Mouse (Mus musculus): Measurements from ENCODE around the gene Rsg1. TPM values are rescaled to one million over a fixed set of nuclear protein-coding genes. Genes with fewer than 3 reads are reported as not detected.

Gene Rsg1
- total RNA-seq (2012; rRNA removed) (4.5 and 5.3 TPM in 2 replicates), total RNA-seq (2014; rRNA removed) (1.0 and 1.1 TPM in 2 replicates), polyA plus RNA-seq (2012; ENCODE audit: insufficient read length, low read depth) (2.8 and 3.2 TPM in 2 replicates)

GRCm38 (mm10) chr4:141213770-141214336 is at the start of gene Rsg1:
Gene Rsg1, plus strand, starts transcription at chr4:141213956.
- Histone ChIP-seq H3K4me1 (ENCODE audit: control insufficient read depth in 1 of 2, insufficient read depth in 2 of 2) (peaks cover 5 to 28% of the 10 kb centered on the region in 2 experiments; a peak in 3 of 4 replicates), H3K27ac (ENCODE audit: insufficient read depth, low read depth) (no peak within 1 kb of the TSS), H3K4me3 (replicated peaks in 1 of 3; ENCODE audit: low read depth in 2 of 3, low read length in 2 of 3, poor library complexity in 1 of 3) (peak within 1 kb of the TSS; percentile 59 to 85 (median 72)), H3K4me2 (ENCODE audit: insufficient read depth, low read depth, poor library complexity, severe bottlenecking) (peak within 1 kb of the TSS; percentile 90), H3K79me2 (replicated peaks; ENCODE audit: control insufficient read depth, extremely low read depth, insufficient read depth, poor library complexity, severe bottlenecking) (no peaks in the 10 kb centered on the region), H3K36me3 (replicated peaks in 1 of 2; ENCODE audit: control insufficient read depth in 1 of 2, insufficient read depth in 1 of 2, low read length in 1 of 2) (peaks cover 3 to 21% of the 10 kb centered on the region in 2 experiments), H3K9me3 (replicated peaks; ENCODE audit: low read length) (no peaks in the 10 kb centered on the region), H3K9ac (ENCODE audit: insufficient read depth, low read depth) (peak within 1 kb of the TSS; percentile 61), H3K27me3 (replicated peaks) (no peaks in the 10 kb centered on the region)
- TF ChIP-seq HCFC1 (IDR thresholded peaks at IDR 0.05; ENCODE audit: low read depth, low read length) (no peak; the same call in 1 of the 2 replicates), ZNF384 (IDR thresholded peaks at IDR 0.05; ENCODE audit: low read depth, low read length) (no peak), TBP (conservative IDR thresholded peaks at IDR 0.05; ENCODE audit: low read depth, low read length) (0 out of 2 replicates have a peak, but pooled peaks have one; percentile 17), MAX (IDR thresholded peaks at IDR 0.05; ENCODE audit: low read length) (no peak), CTCF (conservative IDR thresholded peaks at IDR 0.05 in 1 of 2, IDR thresholded peaks at IDR 0.05 in 1 of 2; ENCODE audit: low read depth in 2 of 2, low read length in 2 of 2) (no peak), RAD21 (IDR thresholded peaks at IDR 0.05; ENCODE audit: low read depth, low read length) (no peak), ELF1 (IDR thresholded peaks at IDR 0.05; ENCODE audit: low read depth, low read length) (peak; percentile 70; the same call in 1 of the 2 replicates), CHD2 (IDR thresholded peaks at IDR 0.05; ENCODE audit: low read length) (no peak), MAFK (IDR thresholded peaks at IDR 0.05; ENCODE audit: insufficient replicate concordance, low read length) (no peak), JUND (conservative IDR thresholded peaks at IDR 0.05; ENCODE audit: low read depth, low read length) (no peak), ETS1 (conservative IDR thresholded peaks at IDR 0.05; ENCODE audit: low read depth, low read length) (no peak), BHLHE40 (IDR thresholded peaks at IDR 0.05; ENCODE audit: low read depth, low read length) (no peak), ZMIZ1 (IDR thresholded peaks at IDR 0.05; ENCODE audit: low read depth, low read length) (no peak), ZKSCAN1 (IDR thresholded peaks at IDR 0.05; ENCODE audit: borderline replicate concordance, low read depth, low read length) (no peak), ZC3H11A (IDR thresholded peaks at IDR 0.05; ENCODE audit: low read depth, low read length) (no peak), USF1 (IDR thresholded peaks at IDR 0.05; ENCODE audit: low read depth, low read length) (no peak), EP300 (IDR thresholded peaks at IDR 0.05; ENCODE audit: low read length) (no peak), SMC3 (IDR thresholded peaks at IDR 0.05; ENCODE audit: low read depth, low read length) (no peak), CHD1 (IDR thresholded peaks at IDR 0.05; ENCODE audit: low read depth, low read length) (no peak), GABPA (IDR thresholded peaks at IDR 0.05; ENCODE audit: insufficient replicate concordance, low read depth, low read length) (no peak), MAZ (IDR thresholded peaks at IDR 0.05; ENCODE audit: low read depth, low read length) (no peak), MXI1 (IDR thresholded peaks at IDR 0.05; ENCODE audit: low read depth, low read length) (peak; percentile 95), NELFE (IDR thresholded peaks at IDR 0.05; ENCODE audit: low read depth, low read length) (peak; percentile 67), USF2 (conservative IDR thresholded peaks at IDR 0.05; ENCODE audit: low read depth, low read length) (no peak), MYC (IDR thresholded peaks at IDR 0.05; ENCODE audit: low read depth, low read length) (no peak), JUN (IDR thresholded peaks at IDR 0.05; ENCODE audit: insufficient read depth, low read depth, low read length) (no peak), UBTF (IDR thresholded peaks at IDR 0.05; ENCODE audit: low read depth, low read length) (no peak), E2F4 (IDR thresholded peaks at IDR 0.05; ENCODE audit: insufficient replicate concordance, low read depth, low read length) (no peak), KAT2A (IDR thresholded peaks at IDR 0.05; ENCODE audit: insufficient replicate concordance, low read length) (no peak), POLR2A (IDR thresholded peaks at IDR 0.05; ENCODE audit: low read depth, low read length) (peak; percentile 63), TCF12 (IDR thresholded peaks at IDR 0.05; ENCODE audit: low read depth, low read length) (no peak), SIN3A (IDR thresholded peaks at IDR 0.05; ENCODE audit: low read length) (peak; percentile 53; the same call in 1 of the 2 replicates), IRF4 (IDR thresholded peaks at IDR 0.05; ENCODE audit: low read depth, low read length) (no peak), NRF1 (IDR thresholded peaks at IDR 0.05; ENCODE audit: low read depth, low read length) (peak; percentile 96), MEF2A (IDR thresholded peaks at IDR 0.05; ENCODE audit: borderline replicate concordance, low read depth, low read length) (no peak), RCOR1 (conservative IDR thresholded peaks at IDR 0.05; ENCODE audit: low read depth, low read length) (no peak)
- in situ Hi-C loops (cut with MboI; ENCODE audit: low pct_ligation_motif_present, low pct_unique_long_range_greater_than_20kb, low sequenced_read_pairs), result loop anchor here (10.0 kb wide), 1 partner anchor 69 kb away; the partner anchor contains the start of gene Fbxo42
- dilution Hi-C loops (cut with MboI; ENCODE audit: extremely low pct_ligation_motif_present, extremely low pct_unique_long_range_greater_than_20kb, low sequenced_read_pairs), result no loop called here
- DNase-seq (ENCODE audit: extremely low read depth), result peak; percentile 90
